11 mouse cellular contexts compared by ENCODE assay signal in genomic region chr3:95663969-95664608, GRCm38 (mm10). TPM values are rescaled to one million over a fixed set of nuclear protein-coding genes. Genes with fewer than 3 reads are reported as not detected.
DNase-seq lines count a peak whose midpoint lies in the region; ATAC-seq lines count a peak whose summit lies in the region.
"Had no signal": no experiment of that assay in that cellular context is flagged by ENCODE, and none has a peak within 500 bp of the region (broad histone marks: within the 10 kb centered on the region; RNA-seq: fewer than 3 reads in every experiment).

No protein-coding gene starts in this region.

- H3K4me2 ChIP-seq in stomach, embryonic 15.5 days, result no peak overlapping the region
- H3K4me2 ChIP-seq: neural tube, embryonic 12.5 days had no signal

- intact Hi-C loops in gastrocnemius, postnatal 36 days (cut with DNase I), result no loop called here

- H3K9me3 ChIP-seq in megakaryocyte, embryonic 14.5 days, result no peaks in the 10 kb centered on the region
- no peaks in the 10 kb centered on the region for H3K9me3 ChIP-seq in stomach, embryonic 15.5 days
- H3K9me3 ChIP-seq: neural tube, embryonic 12.5 days had no signal

- no peak for ATAC-seq in megakaryocyte, adult 5-6 weeks (ENCODE audit: poor library complexity, severe bottlenecking)
- no peak for ATAC-seq in stomach, embryonic 15.5 days (ENCODE audit: insufficient read depth, low FRiP score, low read depth)
- ATAC-seq: forebrain, postnatal 0 days had no signal

- H3K4me3 ChIP-seq in megakaryocyte, embryonic 14.5 days (replicated peaks), result peak overlapping the region; percentile 59
- H3K4me3 ChIP-seq in stomach, embryonic 15.5 days (replicated peaks), result no peak overlapping the region
- H3K4me3 ChIP-seq: neural tube, embryonic 12.5 days had no signal

- peak overlapping the region; percentile 33 for H3K27ac ChIP-seq in stomach, embryonic 15.5 days
- H3K27ac ChIP-seq: neural tube, embryonic 12.5 days had no signal

- H3K9ac ChIP-seq in stomach, embryonic 15.5 days, result no peak overlapping the region
- H3K9ac ChIP-seq: forebrain, postnatal 0 days; neural tube, embryonic 12.5 days had no signal

- peaks cover 85% of the 10 kb centered on the region for H3K36me3 ChIP-seq in megakaryocyte, embryonic 14.5 days (replicated peaks; ENCODE audit: low read length)
- peaks cover 16% of the 10 kb centered on the region; the same call in 1 of the 2 replicates for H3K36me3 ChIP-seq in stomach, embryonic 15.5 days

- peaks cover 74% of the 10 kb centered on the region for H3K4me1 ChIP-seq in megakaryocyte, embryonic 14.5 days
- peaks cover 55% of the 10 kb centered on the region for H3K4me1 ChIP-seq in stomach, embryonic 15.5 days

- no peaks in the 10 kb centered on the region for H3K27me3 ChIP-seq in megakaryocyte, embryonic 14.5 days (replicated peaks)
- no peaks in the 10 kb centered on the region for H3K27me3 ChIP-seq in stomach, embryonic 15.5 days (replicated peaks)
- H3K27me3 ChIP-seq: neural tube, embryonic 12.5 days had no signal

- DNase-seq in gastrocnemius, adult 18-20 months (ENCODE audit: low spot score), result peak; percentile 28
- no peak for DNase-seq in gastrocnemius, postnatal 36 days
- peak; percentile 7 for DNase-seq in heart, postnatal 4 days
- DNase-seq in B cell, adult 2 months, result no peak
- DNase-seq in cerebellum, adult 9-10 months, result no peak
- DNase-seq: forebrain, postnatal 0 days; left cerebral cortex, postnatal 4 days had no signal

- 79% methylated on average over 3 of the region's 3 CpGs for WGBS in stomach, embryonic 15.5 days

RNA-seq across cellular contexts. Expression of gene Mcl1, which starts 5.5 kb away (rescaled TPM):
- total RNA-seq in gastrocnemius, adult 18-20 months (2021), result 10 to 100 TPM; 96.0 to 99.4 TPM
- 100 to 1,000 TPM; 109 to 130 TPM for total RNA-seq in gastrocnemius, postnatal 36 days (2021)
- 222 and 245 TPM in 2 replicates for polyA plus RNA-seq in megakaryocyte, embryonic 14.5 days (2012; ENCODE audit: insufficient read depth, low replicate concordance)
- 440 and 463 TPM in 2 replicates for total RNA-seq in megakaryocyte, adult 5-6 weeks (2015)
- total RNA-seq in megakaryocyte, adult 5-6 weeks (2017), result 327 and 343 TPM in 2 replicates
- total RNA-seq in heart, postnatal 4 days (2021), result 100 to 1,000 TPM; 112 to 115 TPM
- 54.1 and 57.7 TPM in 2 replicates for polyA plus RNA-seq in stomach, embryonic 15.5 days (2015; fragmentation: Nextera tagmentation; extraction: Ambion mirVana)

RNA-seq across cellular contexts. Expression of gene Adamtsl4, which starts 23.6 kb away (rescaled TPM):
- 10 to 100 TPM; 25.9 to 30.8 TPM for total RNA-seq in gastrocnemius, adult 18-20 months (2021)
- 10 to 100 TPM; 25.7 to 41.2 TPM for total RNA-seq in gastrocnemius, postnatal 36 days (2021)
- 0.83 TPM in 1 of 2 replicates, not detected in the other for polyA plus RNA-seq in megakaryocyte, embryonic 14.5 days (2012; ENCODE audit: insufficient read depth, low replicate concordance)
- 0.85 and 1.3 TPM in 2 replicates for total RNA-seq in megakaryocyte, adult 5-6 weeks (2015)
- 0.59 and 0.77 TPM in 2 replicates for total RNA-seq in megakaryocyte, adult 5-6 weeks (2017)
- 10 to 100 TPM; 13.5 to 14.6 TPM for total RNA-seq in heart, postnatal 4 days (2021)
- polyA plus RNA-seq in stomach, embryonic 15.5 days (2015; fragmentation: Nextera tagmentation; extraction: Ambion mirVana), result 3.8 and 7.3 TPM in 2 replicates

RNA-seq across cellular contexts. Expression of gene Ensa, which starts 39.3 kb away (rescaled TPM):
- total RNA-seq in gastrocnemius, adult 18-20 months (2021), result 100 to 1,000 TPM in 1 of 2 experiments, 10 to 100 TPM in 1; 95.9 to 106 TPM
- 10 to 100 TPM; 85.6 to 96.1 TPM for total RNA-seq in gastrocnemius, postnatal 36 days (2021)
- 21.1 and 41.0 TPM in 2 replicates for polyA plus RNA-seq in megakaryocyte, embryonic 14.5 days (2012; ENCODE audit: insufficient read depth, low replicate concordance)
- total RNA-seq in megakaryocyte, adult 5-6 weeks (2015), result 54.7 and 64.2 TPM in 2 replicates
- 94.3 and 94.8 TPM in 2 replicates for total RNA-seq in megakaryocyte, adult 5-6 weeks (2017)
- total RNA-seq in heart, postnatal 4 days (2021), result 10 to 100 TPM; 49.2 to 50.5 TPM
- polyA plus RNA-seq in stomach, embryonic 15.5 days (2015; fragmentation: Nextera tagmentation; extraction: Ambion mirVana), result 65.6 and 71.0 TPM in 2 replicates

Comparison
In these comparisons a context has a peak if more than half of its experiments do, and no peak if none do; other contexts are left out.
1. DNase-seq: peak in gastrocnemius, adult 18-20 months (single experiment) and heart, postnatal 4 days (single experiment); none in gastrocnemius, postnatal 36 days (0 of 2), B cell, adult 2 months (0 of 2) and cerebellum, adult 9-10 months (single experiment).
2. RNA of gene Adamtsl4, which starts 23.6 kb away (total RNA-seq): 25.7 to 41.2 TPM in gastrocnemius, postnatal 36 days, 25.9 to 30.8 TPM in gastrocnemius, adult 18-20 months and 13.5 to 14.6 TPM in heart, postnatal 4 days; 0.59 to 1.3 TPM in megakaryocyte, adult 5-6 weeks; every median in the first group is over 4 times any median in the second.